Comparison of ENCODE assay signal across 13 mouse cellular contexts in genomic region chr4:42978062-42978461, GRCm38 (mm10). TPM values are rescaled to one million over a fixed set of nuclear protein-coding genes. Genes with fewer than 3 reads are reported as not detected.
DNase-seq lines count a peak whose midpoint lies in the region; ATAC-seq and TF ChIP-seq lines count a peak whose summit lies in the region.
"Had no signal": no experiment of that assay in that cellular context is flagged by ENCODE, and none has a peak within 500 bp of the region (broad histone marks: within the 10 kb centered on the region; RNA-seq: fewer than 3 reads in every experiment).

No protein-coding gene starts in this region.

- no peaks in the 10 kb centered on the region for H3K4me1 ChIP-seq in intestine, postnatal 0 days (replicated peaks; ENCODE audit: control insufficient read depth, insufficient read depth, low read length)
- H3K4me1 ChIP-seq in intestine, embryonic 15.5 days (replicated peaks): no peaks in the 10 kb centered on the region
- peaks cover 2% of the 10 kb centered on the region for H3K4me1 ChIP-seq in E14TG2a.4 (replicated peaks; ENCODE audit: low read depth, low read length)
- no peaks in the 10 kb centered on the region for H3K4me1 ChIP-seq in cortical plate, adult 2 months (ENCODE audit: control insufficient read depth, insufficient read depth, low read length)
- no peaks in the 10 kb centered on the region for H3K4me1 ChIP-seq in thymus, adult 2 months (replicated peaks; ENCODE audit: control insufficient read depth, insufficient read depth, low read length)
- H3K4me1 ChIP-seq: forebrain, embryonic 12.5 days; limb, embryonic 12.5 days had no signal

- 92% methylated on average over 4 of the region's 4 CpGs for WGBS in intestine, postnatal 0 days
- 93% methylated on average over 4 of the region's 4 CpGs for WGBS in intestine, embryonic 15.5 days
- 93% methylated on average over 4 of the region's 4 CpGs for WGBS in thymus, adult 2 months

- peak; percentile 44 for DNase-seq in 416B (ENCODE audit: low read depth)
- no peak for DNase-seq in ovary, postnatal 36 days (ENCODE audit: low spot score)
- DNase-seq in thymus, adult 2 months: no peak
- no peak for DNase-seq in kidney, postnatal 25 days
- DNase-seq: cerebellum, adult 18-20 months; kidney, adult 18-20 months; lung, postnatal 36 days had no signal

- no peak for TF ChIP-seq POLR2A in cortical plate, adult 2 months (IDR thresholded peaks at IDR 0.05; ENCODE audit: extremely low read depth, insufficient read depth, low read length)
- TF ChIP-seq POLR2A in thymus, adult 2 months (IDR thresholded peaks at IDR 0.05; ENCODE audit: control insufficient read depth, extremely low read depth, insufficient read depth, low read length, poor library complexity): no peak

- no peak overlapping the region for H3K4me3 ChIP-seq in intestine, postnatal 0 days (ENCODE audit: low read depth, low read length)
- H3K4me3 ChIP-seq in intestine, embryonic 15.5 days (replicated peaks): no peak overlapping the region
- H3K4me3 ChIP-seq in E14TG2a.4 (replicated peaks; ENCODE audit: low read length): no peak overlapping the region
- no peak overlapping the region for H3K4me3 ChIP-seq in cortical plate, adult 2 months (ENCODE audit: insufficient read depth, low read length)
- no peak overlapping the region for H3K4me3 ChIP-seq in thymus, adult 2 months (ENCODE audit: control insufficient read depth, insufficient read depth, low read length)
- H3K4me3 ChIP-seq: forebrain, embryonic 12.5 days; limb, embryonic 12.5 days had no signal

- H3K27ac ChIP-seq in intestine, postnatal 0 days (ENCODE audit: low read depth, low read length): no peak overlapping the region
- H3K27ac ChIP-seq in intestine, embryonic 15.5 days: no peak overlapping the region
- no peak overlapping the region for H3K27ac ChIP-seq in cortical plate, adult 2 months (ENCODE audit: insufficient read depth, low read length)
- no peak overlapping the region for H3K27ac ChIP-seq in thymus, adult 2 months (ENCODE audit: control insufficient read depth, insufficient read depth, low read length)
- H3K27ac ChIP-seq: forebrain, embryonic 12.5 days; limb, embryonic 12.5 days had no signal

- no peak for ATAC-seq in intestine, postnatal 0 days
- no peak for ATAC-seq in intestine, embryonic 15.5 days

- peak; percentile 45 for TF ChIP-seq CTCF in intestine, postnatal 0 days (IDR thresholded peaks at IDR 0.05; ENCODE audit: low read depth)
- peak; percentile 36 for TF ChIP-seq CTCF in E14TG2a.4 (conservative IDR thresholded peaks at IDR 0.05; ENCODE audit: low read length)
- peak; percentile 17; the same call in 1 of the 2 replicates for TF ChIP-seq CTCF in cortical plate, adult 2 months (IDR thresholded peaks at IDR 0.05; ENCODE audit: extremely low read depth, insufficient read depth, low read length)
- TF ChIP-seq CTCF in thymus, adult 2 months (IDR thresholded peaks at IDR 0.05; ENCODE audit: borderline replicate concordance, control insufficient read depth, extremely low read depth, insufficient read depth, low read length, poor library complexity): no peak

- H3K4me2 ChIP-seq in intestine, postnatal 0 days (replicated peaks; ENCODE audit: low read depth): no peak overlapping the region
- H3K4me2 ChIP-seq in intestine, embryonic 15.5 days (replicated peaks): no peak overlapping the region
- H3K4me2 ChIP-seq: forebrain, embryonic 12.5 days; limb, embryonic 12.5 days had no signal

- no peak overlapping the region for H3K9ac ChIP-seq in intestine, postnatal 0 days (ENCODE audit: low read depth, low read length)
- no peak overlapping the region for H3K9ac ChIP-seq in intestine, embryonic 15.5 days
- H3K9ac ChIP-seq: forebrain, embryonic 12.5 days; limb, embryonic 12.5 days had no signal

- no peaks in the 10 kb centered on the region for H3K9me3 ChIP-seq in intestine, postnatal 0 days (ENCODE audit: control insufficient read depth)
- no peaks in the 10 kb centered on the region for H3K9me3 ChIP-seq in intestine, embryonic 15.5 days
- H3K9me3 ChIP-seq in E14TG2a.4 (ENCODE audit: low read length): no peaks in the 10 kb centered on the region
- H3K9me3 ChIP-seq: forebrain, embryonic 12.5 days; limb, embryonic 12.5 days had no signal

- no peaks in the 10 kb centered on the region for H3K27me3 ChIP-seq in intestine, postnatal 0 days (replicated peaks; ENCODE audit: control insufficient read depth, insufficient read depth, low read length)
- no peaks in the 10 kb centered on the region for H3K27me3 ChIP-seq in intestine, embryonic 15.5 days (replicated peaks)
- H3K27me3 ChIP-seq in E14TG2a.4 (ENCODE audit: insufficient read depth, low read length): no peaks in the 10 kb centered on the region
- no peaks in the 10 kb centered on the region for H3K27me3 ChIP-seq in thymus, adult 2 months (ENCODE audit: control insufficient read depth, insufficient read depth, low read length)
- H3K27me3 ChIP-seq: forebrain, embryonic 12.5 days; limb, embryonic 12.5 days had no signal

- peaks cover 42% of the 10 kb centered on the region for H3K36me3 ChIP-seq in intestine, postnatal 0 days (ENCODE audit: control insufficient read depth, insufficient read depth)
- H3K36me3 ChIP-seq in intestine, embryonic 15.5 days: peaks cover 8% of the 10 kb centered on the region
- H3K36me3 ChIP-seq in E14TG2a.4 (ENCODE audit: insufficient read depth, low read length): peaks cover 50% of the 10 kb centered on the region
- H3K36me3 ChIP-seq in thymus, adult 2 months (ENCODE audit: control insufficient read depth, insufficient read depth, low read length): peaks cover 31% of the 10 kb centered on the region

RNA-seq across cellular contexts. Expression of gene 1700022I11Rik, which starts 8.7 kb away (rescaled TPM):
- 0.43 TPM in 1 of 2 replicates, not detected in the other for polyA plus RNA-seq in intestine, postnatal 0 days (2015; fragmentation: Nextera tagmentation; extraction: Ambion mirVana)
- polyA plus RNA-seq in intestine, embryonic 15.5 days (2015; fragmentation: Nextera tagmentation; extraction: Ambion mirVana): 0.28 and 0.33 TPM in 2 replicates
- not detected in 2 replicates for polyA plus RNA-seq in cortical plate, adult 2 months (2012; rRNA removed)
- not detected in 2 replicates for polyA plus RNA-seq in thymus, adult 2 months (2012; rRNA removed)

RNA-seq across cellular contexts. Expression of gene Vcp, which starts 22.2 kb away (rescaled TPM):
- polyA plus RNA-seq in intestine, postnatal 0 days (2015; fragmentation: Nextera tagmentation; extraction: Ambion mirVana): 205 and 207 TPM in 2 replicates
- polyA plus RNA-seq in intestine, embryonic 15.5 days (2015; fragmentation: Nextera tagmentation; extraction: Ambion mirVana): 461 and 483 TPM in 2 replicates
- polyA plus RNA-seq in cortical plate, adult 2 months (2012; rRNA removed): 171 and 176 TPM in 2 replicates
- 126 and 169 TPM in 2 replicates for polyA plus RNA-seq in thymus, adult 2 months (2012; rRNA removed)

RNA-seq across cellular contexts. Expression of gene Dnajb5, which starts 28.4 kb away (rescaled TPM):
- polyA plus RNA-seq in intestine, postnatal 0 days (2015; fragmentation: Nextera tagmentation; extraction: Ambion mirVana): 7.5 and 8.8 TPM in 2 replicates
- polyA plus RNA-seq in intestine, embryonic 15.5 days (2015; fragmentation: Nextera tagmentation; extraction: Ambion mirVana): 7.3 and 8.4 TPM in 2 replicates
- 96.0 and 107 TPM in 2 replicates for polyA plus RNA-seq in cortical plate, adult 2 months (2012; rRNA removed)
- polyA plus RNA-seq in thymus, adult 2 months (2012; rRNA removed): 9.1 and 12.6 TPM in 2 replicates

RNA-seq across cellular contexts. Expression of gene Fancg, which starts 32.2 kb away (rescaled TPM):
- 5.2 and 6.2 TPM in 2 replicates for polyA plus RNA-seq in intestine, postnatal 0 days (2015; fragmentation: Nextera tagmentation; extraction: Ambion mirVana)
- 15.0 and 15.2 TPM in 2 replicates for polyA plus RNA-seq in intestine, embryonic 15.5 days (2015; fragmentation: Nextera tagmentation; extraction: Ambion mirVana)
- polyA plus RNA-seq in cortical plate, adult 2 months (2012; rRNA removed): 25.0 and 28.4 TPM in 2 replicates
- polyA plus RNA-seq in thymus, adult 2 months (2012; rRNA removed): 50.0 and 59.1 TPM in 2 replicates

RNA-seq across cellular contexts. Expression of gene Pigo, which starts 47.6 kb away (rescaled TPM):
- polyA plus RNA-seq in intestine, postnatal 0 days (2015; fragmentation: Nextera tagmentation; extraction: Ambion mirVana): 14.3 and 15.4 TPM in 2 replicates
- polyA plus RNA-seq in intestine, embryonic 15.5 days (2015; fragmentation: Nextera tagmentation; extraction: Ambion mirVana): 22.9 and 28.2 TPM in 2 replicates
- polyA plus RNA-seq in cortical plate, adult 2 months (2012; rRNA removed): 21.0 and 21.9 TPM in 2 replicates
- polyA plus RNA-seq in thymus, adult 2 months (2012; rRNA removed): 47.4 and 54.5 TPM in 2 replicates
